Mouse (Mus musculus): ENCODE results near the gene Fgf11. TPM values are rescaled to one million over a fixed set of nuclear protein-coding genes. Genes with fewer than 3 reads are reported as not detected.

The Fgf11 gene
- polyA plus RNA-seq, 1 experiment from 2014 or later: 2.9 TPM

- H3K4me1 ChIP-seq (ENCODE audit: control insufficient read depth, insufficient read depth, low read length): no peaks in the 10 kb centered on the region
- ATAC-seq (no peak), DNase-seq (ENCODE audit: low spot score) (no peak)
- H3K27me3 ChIP-seq (replicated peaks; ENCODE audit: control insufficient read depth, insufficient read depth, low read length): no peaks in the 10 kb centered on the region
- WGBS: 75% methylated on average over 2 of the region's 2 CpGs
- no peaks in the 10 kb centered on the region for H3K9me3 ChIP-seq (replicated peaks; ENCODE audit: control insufficient read depth, low read length)
- H3K4me2 ChIP-seq (ENCODE audit: low read length): no peak overlapping the region
- H3K27ac ChIP-seq (ENCODE audit: low read depth, low read length): no peak overlapping the region
- H3K9ac ChIP-seq (ENCODE audit: low read length): no peak overlapping the region
- peaks cover 46% of the 10 kb centered on the region for H3K36me3 ChIP-seq (ENCODE audit: control insufficient read depth, insufficient read depth, low read length)
- H3K4me3 ChIP-seq (ENCODE audit: low read depth, low read length): no peak overlapping the region
These were observed 21.8 kb upstream of the Fgf11 start for GRCm38 (mm10) chr11:69823456-69823855.

GRCm38 (mm10) chr11:69822080-69822479 lies 20.4 kb upstream of the Fgf11 start, which contains the start of gene Spem1:
Gene Spem1, minus strand, starts transcription at chr11:69822180.
- no peaks in the 10 kb centered on the region for H3K27me3 ChIP-seq (replicated peaks; ENCODE audit: control insufficient read depth, insufficient read depth, low read length)
- no peaks in the 10 kb centered on the region for H3K9me3 ChIP-seq (replicated peaks; ENCODE audit: control insufficient read depth, low read length)
- H3K27ac ChIP-seq (ENCODE audit: low read depth, low read length): no peak within 1 kb of the TSS
- H3K4me3 ChIP-seq (ENCODE audit: low read depth, low read length): no peak within 1 kb of the TSS
- H3K36me3 ChIP-seq (ENCODE audit: control insufficient read depth, insufficient read depth, low read length): peaks cover 32% of the 10 kb centered on the region
- H3K9ac ChIP-seq (ENCODE audit: low read length): no peak within 1 kb of the TSS
- ATAC-seq (no peak), DNase-seq (ENCODE audit: low spot score) (no peak)
- no peaks in the 10 kb centered on the region for H3K4me1 ChIP-seq (ENCODE audit: control insufficient read depth, insufficient read depth, low read length)
- 85% methylated on average over 3 of the region's 3 CpGs for WGBS
- no peak within 1 kb of the TSS for H3K4me2 ChIP-seq (ENCODE audit: low read length)

- no peaks in the 10 kb centered on the region for H3K27me3 ChIP-seq (replicated peaks; ENCODE audit: control insufficient read depth, insufficient read depth, low read length)
- H3K9me3 ChIP-seq (replicated peaks; ENCODE audit: control insufficient read depth, low read length): no peaks in the 10 kb centered on the region
- no peak for DNase-seq (ENCODE audit: low spot score)
- 92% methylated on average over 8 of the region's 8 CpGs for WGBS
- no peaks in the 10 kb centered on the region for H3K4me1 ChIP-seq (ENCODE audit: control insufficient read depth, insufficient read depth, low read length)
- H3K4me3 ChIP-seq (ENCODE audit: low read depth, low read length): no peak overlapping the region
- no peak overlapping the region for H3K27ac ChIP-seq (ENCODE audit: low read depth, low read length)
- no peak overlapping the region for H3K9ac ChIP-seq (ENCODE audit: low read length)
- H3K36me3 ChIP-seq (ENCODE audit: control insufficient read depth, insufficient read depth, low read length): peaks cover 2% of the 10 kb centered on the region; the same call in 1 of the 2 replicates
- no peak for ATAC-seq
- H3K4me2 ChIP-seq (ENCODE audit: low read length): no peak overlapping the region
These were observed 17.2 kb upstream of the Fgf11 start for GRCm38 (mm10) chr11:69818871-69819270.

GRCm38 (mm10) chr11:69818365-69818764 lies 16.7 kb upstream of the Fgf11 start, which contains the start of gene Spem2:
Gene Spem2, minus strand, starts transcription at chr11:69818465.
- no peaks in the 10 kb centered on the region for H3K36me3 ChIP-seq (ENCODE audit: control insufficient read depth, insufficient read depth, low read length)
- no peak within 1 kb of the TSS for H3K4me2 ChIP-seq (ENCODE audit: low read length)
- 79% methylated on average over 2 of the region's 2 CpGs for WGBS
- no peaks in the 10 kb centered on the region for H3K4me1 ChIP-seq (ENCODE audit: control insufficient read depth, insufficient read depth, low read length)
- DNase-seq (ENCODE audit: low spot score): no peak
- no peak within 1 kb of the TSS for H3K27ac ChIP-seq (ENCODE audit: low read depth, low read length)
- H3K27me3 ChIP-seq (replicated peaks; ENCODE audit: control insufficient read depth, insufficient read depth, low read length): no peaks in the 10 kb centered on the region
- H3K9me3 ChIP-seq (replicated peaks; ENCODE audit: control insufficient read depth, low read length): no peaks in the 10 kb centered on the region
- ATAC-seq: no peak
- no peak within 1 kb of the TSS for H3K4me3 ChIP-seq (ENCODE audit: low read depth, low read length)
- no peak within 1 kb of the TSS for H3K9ac ChIP-seq (ENCODE audit: low read length)

- Histone ChIP-seq H3K4me2 (ENCODE audit: low read length) (no peak overlapping the region), H3K27me3 (replicated peaks; ENCODE audit: control insufficient read depth, insufficient read depth, low read length) (no peaks in the 10 kb centered on the region), H3K4me1 (ENCODE audit: control insufficient read depth, insufficient read depth, low read length) (no peaks in the 10 kb centered on the region), H3K4me3 (ENCODE audit: low read depth, low read length) (no peak overlapping the region), H3K27ac (ENCODE audit: low read depth, low read length) (no peak overlapping the region), H3K36me3 (ENCODE audit: control insufficient read depth, insufficient read depth, low read length) (no peaks in the 10 kb centered on the region), H3K9ac (ENCODE audit: low read length) (no peak overlapping the region), H3K9me3 (replicated peaks; ENCODE audit: control insufficient read depth, low read length) (no peaks in the 10 kb centered on the region)
- WGBS: 93% methylated on average over 12 of the region's 12 CpGs
- ATAC-seq (no peak), DNase-seq (ENCODE audit: low spot score) (no peak)
These were observed 14.9 kb upstream of the Fgf11 start for GRCm38 (mm10) chr11:69816520-69816919.

GRCm38 (mm10) chr11:69815155-69815554 lies 13.5 kb upstream of the Fgf11 start, which contains the start of gene Gm39566:
Gene Gm39566, minus strand, starts transcription at chr11:69815298.
- no peak within 1 kb of the TSS for H3K4me3 ChIP-seq (ENCODE audit: low read depth, low read length)
- 63% methylated on average over 10 of the region's 10 CpGs for WGBS

GRCm38 (mm10) chr11:69810280-69810679 lies 8.6 kb upstream of the Fgf11 start:
- DNase-seq (ENCODE audit: low spot score): no peak

More at GRCm38 (mm10) chr11:69815155-69815554, 13.5 kb upstream of the Fgf11 start, which contains the start of gene Gm39566:
- ATAC-seq: no peak
- no peak within 1 kb of the TSS for H3K27ac ChIP-seq (ENCODE audit: low read depth, low read length)
- no peaks in the 10 kb centered on the region for H3K36me3 ChIP-seq (ENCODE audit: control insufficient read depth, insufficient read depth, low read length)
- H3K9ac ChIP-seq (ENCODE audit: low read length): no peak within 1 kb of the TSS
- no peak within 1 kb of the TSS for H3K4me2 ChIP-seq (ENCODE audit: low read length)
- H3K9me3 ChIP-seq (replicated peaks; ENCODE audit: control insufficient read depth, low read length): no peaks in the 10 kb centered on the region
- H3K27me3 ChIP-seq (replicated peaks; ENCODE audit: control insufficient read depth, insufficient read depth, low read length): no peaks in the 10 kb centered on the region
- H3K4me1 ChIP-seq (ENCODE audit: control insufficient read depth, insufficient read depth, low read length): no peaks in the 10 kb centered on the region
- no peak for DNase-seq (ENCODE audit: low spot score)

GRCm38 (mm10) chr11:69807641-69808040 lies 6.0 kb upstream of the Fgf11 start:
- Histone ChIP-seq H3K27me3 (replicated peaks; ENCODE audit: control insufficient read depth, insufficient read depth, low read length) (peaks cover 22% of the 10 kb centered on the region), H3K36me3 (ENCODE audit: control insufficient read depth, insufficient read depth, low read length) (no peaks in the 10 kb centered on the region), H3K27ac (ENCODE audit: low read depth, low read length) (no peak overlapping the region), H3K4me2 (ENCODE audit: low read length) (no peak overlapping the region), H3K4me3 (ENCODE audit: low read depth, low read length) (no peak overlapping the region), H3K9me3 (replicated peaks; ENCODE audit: control insufficient read depth, low read length) (no peaks in the 10 kb centered on the region), H3K4me1 (ENCODE audit: control insufficient read depth, insufficient read depth, low read length) (peaks cover 20% of the 10 kb centered on the region), H3K9ac (ENCODE audit: low read length) (no peak overlapping the region)
- 94% methylated on average over 2 of the region's 2 CpGs for WGBS
- no peak for DNase-seq (ENCODE audit: low spot score)
- no peak for ATAC-seq

More at GRCm38 (mm10) chr11:69810280-69810679, 8.6 kb upstream of the Fgf11 start:
- no peak for ATAC-seq
- H3K27ac ChIP-seq (ENCODE audit: low read depth, low read length): no peak overlapping the region
- H3K9me3 ChIP-seq (replicated peaks; ENCODE audit: control insufficient read depth, low read length): no peaks in the 10 kb centered on the region
- H3K4me1 ChIP-seq (ENCODE audit: control insufficient read depth, insufficient read depth, low read length): no peaks in the 10 kb centered on the region
- no peak overlapping the region for H3K4me3 ChIP-seq (ENCODE audit: low read depth, low read length)
- peaks cover 10% of the 10 kb centered on the region for H3K27me3 ChIP-seq (replicated peaks; ENCODE audit: control insufficient read depth, insufficient read depth, low read length)
- no peak overlapping the region for H3K4me2 ChIP-seq (ENCODE audit: low read length)
- H3K9ac ChIP-seq (ENCODE audit: low read length): no peak overlapping the region
- no peaks in the 10 kb centered on the region for H3K36me3 ChIP-seq (ENCODE audit: control insufficient read depth, insufficient read depth, low read length)

GRCm38 (mm10) chr11:69806378-69806777 lies 4.7 kb upstream of the Fgf11 start:
- Histone ChIP-seq H3K4me3 (ENCODE audit: low read depth, low read length) (no peak overlapping the region), H3K9me3 (replicated peaks; ENCODE audit: control insufficient read depth, low read length) (no peaks in the 10 kb centered on the region), H3K27ac (ENCODE audit: low read depth, low read length) (no peak overlapping the region), H3K9ac (ENCODE audit: low read length) (no peak overlapping the region), H3K27me3 (replicated peaks; ENCODE audit: control insufficient read depth, insufficient read depth, low read length) (peaks cover 27% of the 10 kb centered on the region), H3K4me2 (ENCODE audit: low read length) (no peak overlapping the region), H3K4me1 (ENCODE audit: control insufficient read depth, insufficient read depth, low read length) (peaks cover 26% of the 10 kb centered on the region), H3K36me3 (ENCODE audit: control insufficient read depth, insufficient read depth, low read length) (no peaks in the 10 kb centered on the region)
- ATAC-seq (no peak), DNase-seq (ENCODE audit: low spot score) (no peak)
- 81% methylated on average over 4 of the region's 4 CpGs for WGBS

Measured in forebrain, embryonic 14.5 days (tissue).